Mouse (Mus musculus) bone marrow macrophage, adult 2 months (primary cell): ENCODE results near the gene Smad6. TPM values are rescaled to one million over a fixed set of nuclear protein-coding genes. Genes with fewer than 3 reads are reported as not detected.

Experiments used
- H3K27ac ChIP-seq: 2 replicates; pipeline ENCODE4 v1.5.1; 2012; ENCODE audit warnings: low read depth, low read length; ENCODE audit not compliant: insufficient read depth
- H3K4me1 ChIP-seq: 2 replicates; pipeline ENCODE4 v1.6.1; 2012; ENCODE audit warnings: low read length; ENCODE audit not compliant: control insufficient read depth, insufficient read depth
- H3K4me3 ChIP-seq: 2 replicates; pipeline ENCODE4 v1.5.1; 2012; ENCODE audit warnings: mild to moderate bottlenecking, low read length, moderate library complexity; ENCODE audit not compliant: insufficient read depth
- CTCF ChIP-seq: IDR thresholded peaks from 2 replicates; pipeline ENCODE4 v1.5.1; 2012; ENCODE audit warnings: low read depth, mild to moderate bottlenecking, low read length, moderate library complexity
- POLR2A ChIP-seq: IDR thresholded peaks from 2 replicates; pipeline ENCODE4 v1.6.1; 2012; ENCODE audit warnings: mild to moderate bottlenecking, low read depth, low read length, borderline replicate concordance
- polyA plus RNA-seq: library from polyadenylated mRNA; stranded (reverse); fragments of >200 nt; gene quantifications from 2 replicates; pipeline ENCODE4 v1.2.4, GENCODE M21; 2012; ENCODE audit not compliant: missing spikeins, insufficient read depth, insufficient read length

Gene Smad6
- 0.62 and 0.72 TPM in 2 replicates for polyA plus RNA-seq

DNA sequence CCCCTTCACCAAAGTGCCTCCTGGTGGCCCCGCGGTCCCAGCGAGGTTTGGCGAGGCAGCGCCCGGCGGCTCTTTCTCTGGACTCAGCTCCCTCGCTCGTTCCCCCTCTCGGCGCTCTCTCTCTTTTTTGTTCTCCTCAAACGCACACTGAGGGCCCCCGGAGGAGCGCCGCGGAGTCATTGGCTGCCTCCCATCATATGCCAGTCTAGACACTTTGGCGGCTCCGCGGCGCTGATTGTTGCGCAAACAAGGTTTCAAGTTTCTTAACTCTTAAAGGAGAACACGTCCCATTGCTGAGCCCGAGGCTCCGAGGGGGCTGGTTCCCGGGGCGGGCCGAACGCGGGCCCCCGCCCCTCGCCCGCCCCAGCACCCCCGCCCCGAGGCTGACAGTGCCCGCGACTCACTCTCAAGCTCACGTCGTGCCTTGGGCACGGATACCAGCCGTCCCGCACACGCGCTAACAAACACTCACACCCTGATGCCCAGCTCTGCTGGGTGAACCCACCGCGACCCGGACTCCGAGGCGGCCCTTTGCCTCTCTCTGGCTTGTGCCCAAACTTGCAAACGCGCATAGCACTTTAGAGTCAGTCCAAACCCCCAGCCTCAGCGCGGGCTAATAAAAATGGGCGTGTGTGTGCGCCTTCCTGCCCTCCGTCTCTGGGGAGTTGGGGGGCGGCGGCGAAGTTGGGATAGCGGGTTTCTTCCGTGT, at the start of gene Smad6:
Smad6 (minus strand) TSS at position 207 of the 709 bp plus-strand sequence.
- Histone ChIP-seq H3K27ac (peak within 1 kb of the TSS; percentile 12), H3K4me3 (peak within 1 kb of the TSS; percentile 64), H3K4me1 (peaks cover 4% of the 10 kb centered on the region)
- TF ChIP-seq POLR2A (no peak), CTCF (no peak)

DNA sequence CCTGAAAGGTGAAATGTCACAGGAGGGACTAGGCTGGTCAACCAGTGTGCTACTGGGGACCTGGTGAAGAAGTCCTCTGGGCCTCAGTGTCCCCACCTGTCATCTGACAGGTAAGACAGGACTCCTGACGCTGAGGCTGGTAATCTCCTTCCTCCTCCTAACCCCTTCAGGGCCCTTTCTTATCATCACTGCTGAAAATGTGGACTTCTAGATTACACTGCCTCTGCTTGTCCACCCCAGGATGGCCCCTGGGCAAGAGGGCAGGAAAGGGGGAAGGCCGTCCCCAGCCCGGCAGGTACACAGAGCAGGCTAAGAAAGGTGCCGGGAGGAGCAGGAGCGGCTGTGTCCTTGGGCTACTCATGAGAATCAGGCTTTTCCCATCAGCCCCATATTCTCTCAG, 48.8 kb upstream of the Smad6 start:
- Histone ChIP-seq H3K27ac (no peak overlapping the region), H3K4me1 (peaks cover 5% of the 10 kb centered on the region), H3K4me3 (no peak overlapping the region)
- TF ChIP-seq CTCF (no peak), POLR2A (no peak)

DNA sequence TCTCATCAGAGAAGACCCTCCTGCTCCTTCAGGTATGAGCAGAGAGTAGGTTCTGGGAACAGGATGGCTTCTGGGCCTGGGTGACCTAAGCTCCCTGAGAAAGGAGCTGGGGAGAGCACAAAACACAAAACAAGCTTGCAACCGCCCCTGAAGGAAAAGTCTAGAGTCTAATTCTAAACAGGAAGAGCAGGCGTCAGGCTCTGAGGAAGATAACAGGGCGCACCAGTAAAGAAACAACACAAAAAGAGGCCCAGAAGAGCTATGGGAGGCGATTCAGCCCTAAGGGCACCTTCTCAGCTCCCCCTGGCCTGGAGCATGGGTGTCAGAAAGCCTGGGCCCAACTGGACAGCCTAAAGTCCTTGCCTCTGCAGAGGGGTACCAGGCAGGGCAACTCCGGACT, 47.3 kb upstream of the Smad6 start:
- Histone ChIP-seq H3K4me3 (no peak overlapping the region), H3K27ac (no peak overlapping the region), H3K4me1 (peaks cover 5% of the 10 kb centered on the region)
- no peak for TF ChIP-seq CTCF
- no peak for TF ChIP-seq POLR2A

DNA sequence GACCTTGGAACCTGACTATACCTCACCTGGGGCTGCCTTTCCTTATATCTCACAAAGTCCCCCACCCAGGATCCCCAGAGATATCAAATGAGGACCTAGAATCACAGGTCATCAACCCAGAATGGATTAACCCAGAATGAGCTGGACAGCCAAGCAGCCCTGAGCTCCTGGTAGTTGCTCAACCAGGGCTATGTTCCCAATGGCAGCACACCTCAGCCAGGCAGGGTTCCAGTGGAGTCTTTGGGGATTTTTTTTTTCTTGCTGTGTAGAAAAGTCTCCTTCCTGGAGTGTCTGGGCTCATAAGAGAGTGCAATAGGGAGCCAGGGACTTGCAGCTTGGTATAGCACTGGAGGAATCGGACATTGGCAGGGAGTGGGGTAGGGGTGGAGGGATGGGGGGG, 46.7 kb upstream of the Smad6 start:
- H3K27ac ChIP-seq = no peak overlapping the region
- TF ChIP-seq POLR2A (no peak), CTCF (no peak)
- H3K4me3 ChIP-seq = no peak overlapping the region
- peaks cover 5% of the 10 kb centered on the region for H3K4me1 ChIP-seq

DNA sequence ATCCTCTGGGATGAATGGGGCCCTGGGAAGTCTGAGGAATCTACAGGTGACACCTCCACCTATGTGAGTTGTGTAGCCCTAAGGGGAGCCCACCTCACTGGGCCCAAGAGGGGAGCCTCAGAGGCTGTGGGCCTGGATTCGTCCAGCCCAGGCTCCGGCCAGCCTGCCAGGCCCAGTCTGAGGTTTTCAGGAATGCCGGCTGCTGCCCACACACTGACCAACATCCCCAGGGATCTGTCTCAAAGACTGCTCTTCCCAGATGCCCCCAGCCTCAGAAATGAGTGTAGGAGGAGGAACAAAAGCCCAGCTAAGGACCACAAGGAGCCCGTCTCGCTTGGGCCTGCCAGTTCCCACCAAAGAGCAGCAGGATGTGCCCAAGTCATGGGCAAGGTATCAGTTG, 45.9 kb upstream of the Smad6 start:
- Histone ChIP-seq H3K27ac (no peak overlapping the region), H3K4me1 (peaks cover 5% of the 10 kb centered on the region), H3K4me3 (no peak overlapping the region)
- TF ChIP-seq POLR2A (no peak), CTCF (no peak)

- TF ChIP-seq POLR2A (no peak), CTCF (no peak)
- no peak overlapping the region for H3K4me3 ChIP-seq
- H3K27ac ChIP-seq = no peak overlapping the region
Observed at GRCm38 (mm10) chr9:64060033-64060539, 38.2 kb upstream of the Smad6 start.

DNA sequence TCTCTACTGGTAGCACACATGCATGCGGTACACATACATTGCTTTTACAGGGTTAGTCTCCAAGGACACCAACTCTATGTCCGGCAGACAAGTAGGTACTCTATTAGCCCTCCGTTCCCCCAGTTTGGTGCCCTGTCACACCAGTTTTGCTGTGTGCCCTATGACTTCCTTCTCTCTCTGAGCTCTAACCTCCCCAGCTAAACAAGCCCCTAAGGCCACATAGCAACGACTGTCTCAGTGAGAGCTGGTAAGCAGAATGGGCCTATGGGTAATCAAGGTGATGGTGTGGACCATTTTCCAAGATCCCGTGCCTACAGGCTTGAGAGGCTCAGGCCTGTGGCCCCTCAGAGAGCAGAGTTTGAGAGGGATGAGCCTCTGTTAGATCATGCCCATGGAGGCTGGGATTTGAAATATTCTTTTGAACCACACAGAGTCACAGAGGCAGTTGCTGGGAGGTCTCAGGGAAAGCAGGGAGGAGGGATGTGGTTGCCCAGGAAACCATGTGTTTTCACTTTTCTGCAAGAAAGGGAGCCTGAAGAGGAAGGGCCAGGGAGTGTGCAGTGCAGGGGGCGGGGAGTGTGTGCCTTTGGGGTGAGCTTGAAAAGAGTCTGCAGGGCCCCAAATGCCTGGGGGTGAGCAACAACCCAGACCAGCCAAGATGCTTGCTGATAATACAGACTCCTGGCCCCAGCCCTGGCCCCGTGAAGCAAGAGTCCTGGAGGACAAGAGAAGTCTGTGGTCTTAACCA, 36.2 kb upstream of the Smad6 start:
- Histone ChIP-seq H3K27ac (no peak overlapping the region), H3K4me3 (no peak overlapping the region), H3K4me1 (no peaks in the 10 kb centered on the region)
- no peak for TF ChIP-seq POLR2A
- TF ChIP-seq CTCF = no peak

More at GRCm38 (mm10) chr9:64060033-64060539, 38.2 kb upstream of the Smad6 start:
- H3K4me1 ChIP-seq = no peaks in the 10 kb centered on the region

DNA sequence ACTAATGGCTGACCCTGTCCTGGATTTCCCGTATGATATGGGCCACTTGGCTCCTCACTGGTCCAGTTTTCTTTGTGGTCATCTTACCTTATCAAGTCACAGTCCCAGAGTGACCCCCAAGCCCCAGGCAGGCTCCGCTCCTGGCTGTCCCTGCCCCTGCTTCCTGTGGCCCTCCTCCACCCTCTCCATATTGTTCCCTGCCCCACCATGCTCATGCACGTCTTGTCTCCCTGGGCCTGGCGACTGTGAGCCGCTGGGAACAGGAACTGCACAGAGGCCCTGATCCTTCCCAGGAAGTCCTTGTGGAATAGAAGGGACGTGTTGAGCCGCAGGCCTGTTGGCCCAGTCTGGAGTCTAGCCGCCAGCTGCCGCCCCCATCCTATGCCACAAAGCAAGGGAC, 33.3 kb upstream of the Smad6 start:
- Histone ChIP-seq H3K27ac (no peak overlapping the region), H3K4me3 (no peak overlapping the region), H3K4me1 (peaks cover 5% of the 10 kb centered on the region; the same call in 1 of the 2 replicates)
- TF ChIP-seq POLR2A (no peak), CTCF (no peak)

- Histone ChIP-seq H3K4me1 (peaks cover 9% of the 10 kb centered on the region; the same call in 1 of the 2 replicates), H3K4me3 (no peak overlapping the region), H3K27ac (no peak overlapping the region)
- TF ChIP-seq CTCF (no peak), POLR2A (no peak)
Observed at GRCm38 (mm10) chr9:64053786-64054185, 31.9 kb upstream of the Smad6 start.

DNA sequence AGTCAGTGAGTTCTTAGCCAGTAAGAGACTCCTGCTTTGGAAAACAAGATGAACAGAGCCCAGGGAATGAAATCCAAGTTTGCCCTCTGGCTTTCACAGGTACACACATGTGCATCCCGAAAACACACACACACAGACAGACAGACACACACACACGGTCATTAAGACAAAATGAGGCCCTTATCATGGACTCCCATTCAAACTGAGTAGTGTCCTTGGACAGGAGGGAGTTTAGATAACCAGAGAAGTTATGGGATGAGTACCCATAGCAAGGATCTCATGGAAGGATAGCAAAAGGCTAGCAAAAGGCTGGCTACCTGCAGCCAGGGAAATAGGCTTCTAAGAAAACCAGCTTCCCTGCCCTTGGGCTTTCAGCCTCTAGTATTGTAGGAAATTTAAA, 29.4 kb upstream of the Smad6 start:
- TF ChIP-seq POLR2A (no peak), CTCF (no peak)
- H3K4me1 ChIP-seq = peaks cover 9% of the 10 kb centered on the region; the same call in 1 of the 2 replicates
- no peak overlapping the region for H3K27ac ChIP-seq
- no peak overlapping the region for H3K4me3 ChIP-seq
